Mouse (Mus musculus) testis, adult 2 months (tissue): ENCODE results near the gene Comt.

ENCODE experiments used
- CTCF ChIP-seq: fragments of 200-500 bp; IDR thresholded peaks from 2 replicates; pipeline ENCODE4 v1.5.1; 2012; ENCODE audit warnings: low read depth, mild to moderate bottlenecking, inconsistent platforms, low read length, moderate library complexity; ENCODE audit not compliant: control insufficient read depth, insufficient read depth, insufficient replicate concordance
- POLR2A ChIP-seq: fragments of 200-500 bp; IDR thresholded peaks from 2 replicates; pipeline ENCODE4 v1.6.1; 2012; ENCODE audit warnings: low read depth, mild to moderate bottlenecking, inconsistent platforms, low read length, moderate library complexity; ENCODE audit not compliant: control insufficient read depth

DNA sequence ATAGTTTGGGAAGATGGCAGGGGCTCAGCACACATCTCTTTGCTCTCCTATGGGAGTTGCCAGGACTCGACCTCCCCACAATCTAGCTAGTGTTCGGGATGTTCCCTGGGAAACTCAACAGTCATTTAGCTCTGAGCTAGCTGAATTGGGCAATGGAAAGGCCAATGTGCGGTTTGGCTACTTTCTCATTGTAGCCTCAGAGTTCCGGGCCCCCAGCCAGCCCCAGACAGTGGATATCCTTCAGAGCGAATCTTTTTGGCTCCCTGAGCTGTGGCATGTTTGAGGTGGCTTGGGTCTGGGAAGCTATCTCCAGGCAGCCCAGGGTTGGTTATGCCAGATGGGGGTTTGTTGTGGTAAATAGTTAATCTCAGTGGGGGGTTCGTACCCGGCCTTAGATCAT lies 40.2 kb downstream of the Comt start:
- TF ChIP-seq CTCF (no peak), POLR2A (no peak)
